Mouse (Mus musculus) kidney, embryonic 16.5 days (tissue): ENCODE data around the gene Impg1. TPM values are rescaled to one million over a fixed set of nuclear protein-coding genes. Genes with fewer than 3 reads are reported as not detected.
"Not testable (repeated sequence)": the region's sequence is repeated elsewhere in the genome, so short reads cannot be mapped to it uniquely, and the experiment has no call there.

Source experiments
- ATAC-seq: fragments of 200-750 bp; cut with Nextera tagmentation; 2 replicates; pipeline ENCODE4 v1.8.0; 2017; ENCODE audit warnings: moderate TSS enrichment; ENCODE audit not compliant: low FRiP score, low TSS enrichment
- H3K27ac ChIP-seq: fragments of 300-500 bp; sonication (generic); 2 replicates; pipeline ENCODE4 v1.5.1; 2014; ENCODE audit warnings: low read length
- H3K27me3 ChIP-seq: fragments of 300-500 bp; sonication (generic); 2 replicates; pipeline ENCODE4 v1.6.1; 2014; ENCODE audit warnings: low read length, control low read depth, mixed read lengths; ENCODE audit not compliant: insufficient read depth
- H3K36me3 ChIP-seq: fragments of 300-500 bp; sonication (generic); 2 replicates; pipeline ENCODE4 v1.6.1; 2014; ENCODE audit warnings: low read length, control low read depth, mixed read lengths; ENCODE audit not compliant: insufficient read depth
- H3K4me1 ChIP-seq: fragments of 300-500 bp; sonication (generic); 2 replicates; pipeline ENCODE4 v1.6.1; 2014; ENCODE audit warnings: low read length, control low read depth, mixed read lengths; ENCODE audit not compliant: insufficient read depth
- H3K4me2 ChIP-seq: fragments of 300-500 bp; sonication (generic); replicated peaks from 2 replicates; pipeline ENCODE4 v1.6.1; 2014; ENCODE audit warnings: low read depth, low read length
- H3K4me3 ChIP-seq: fragments of 300-500 bp; sonication (generic); 2 replicates; pipeline ENCODE4 v1.5.1; 2014; ENCODE audit warnings: mild to moderate bottlenecking, low read length
- H3K9ac ChIP-seq: fragments of 300-500 bp; sonication (generic); replicated peaks from 2 replicates; pipeline ENCODE4 v1.6.1; 2014; ENCODE audit warnings: low read length
- H3K9me3 ChIP-seq: fragments of 300-500 bp; sonication (generic); 2 replicates; pipeline ENCODE4 v1.6.1; 2016; ENCODE audit warnings: low read length, control low read depth
- WGBS: fragments of 180-500 bp; shearing (Covaris S2); extraction: QIAGEN DNeasy Blood & Tissue Kit; methylation state at CpG from one replicate; pipeline ENCODE4 v1.1.7; 2014; 5-methylcytosine and 5-hydroxymethylcytosine counted together
- polyA plus RNA-seq: library from polyadenylated mRNA; unstranded; fragments of >200 nt; fragmentation: Nextera tagmentation; extraction: Ambion mirVana; gene quantifications from 2 replicates; pipeline ENCODE4 v1.2.1, GENCODE M21; 2015

The Impg1 gene
- polyA plus RNA-seq, 1 experiment from 2014 or later = not detected

DNA sequence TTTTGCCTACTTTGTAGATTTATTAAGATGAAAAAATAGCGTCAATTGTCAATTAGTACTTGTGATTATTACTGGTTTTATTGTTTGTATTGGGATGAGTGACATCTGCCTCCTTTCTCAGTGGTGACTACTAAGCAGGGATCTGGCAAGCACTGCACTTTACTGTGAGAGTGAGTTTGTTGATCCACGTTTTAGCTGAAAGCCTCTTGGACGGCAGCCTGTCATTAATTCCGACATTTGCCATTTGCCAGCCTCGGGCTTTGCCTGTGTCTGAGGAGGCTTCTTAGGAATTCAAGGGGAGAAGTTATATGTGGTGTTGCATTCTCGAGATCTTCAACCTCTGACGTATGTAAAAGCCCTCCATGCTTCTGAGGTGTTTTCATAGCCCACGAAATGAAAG, 131.8 kb downstream of the Impg1 start:
- Histone ChIP-seq H3K9ac (no peak overlapping the region), H3K36me3 (no peaks in the 10 kb centered on the region), H3K4me1 (0 out of 2 replicates have a peak, but pooled peaks cover 6% of the 10 kb centered on the region), H3K9me3 (no peaks in the 10 kb centered on the region), H3K4me3 (peak overlapping the region; percentile 4; the same call in 1 of the 2 replicates), H3K4me2 (peak overlapping the region; percentile 34), H3K27ac (no peak overlapping the region), H3K27me3 (no peaks in the 10 kb centered on the region)
- WGBS = 27% methylated on average over 8 of the region's 8 CpGs
- ATAC-seq = no peak

- WGBS = 22% methylated on average over 14 of the region's 14 CpGs
- no peak overlapping the region; the same call in 1 of the 2 replicates for H3K9ac ChIP-seq
- ATAC-seq = peak; percentile 75; the same call in 1 of the 2 replicates
Measured at GRCm38 (mm10) chr9:80332153-80332552, 133.1 kb downstream of the Impg1 start.

DNA sequence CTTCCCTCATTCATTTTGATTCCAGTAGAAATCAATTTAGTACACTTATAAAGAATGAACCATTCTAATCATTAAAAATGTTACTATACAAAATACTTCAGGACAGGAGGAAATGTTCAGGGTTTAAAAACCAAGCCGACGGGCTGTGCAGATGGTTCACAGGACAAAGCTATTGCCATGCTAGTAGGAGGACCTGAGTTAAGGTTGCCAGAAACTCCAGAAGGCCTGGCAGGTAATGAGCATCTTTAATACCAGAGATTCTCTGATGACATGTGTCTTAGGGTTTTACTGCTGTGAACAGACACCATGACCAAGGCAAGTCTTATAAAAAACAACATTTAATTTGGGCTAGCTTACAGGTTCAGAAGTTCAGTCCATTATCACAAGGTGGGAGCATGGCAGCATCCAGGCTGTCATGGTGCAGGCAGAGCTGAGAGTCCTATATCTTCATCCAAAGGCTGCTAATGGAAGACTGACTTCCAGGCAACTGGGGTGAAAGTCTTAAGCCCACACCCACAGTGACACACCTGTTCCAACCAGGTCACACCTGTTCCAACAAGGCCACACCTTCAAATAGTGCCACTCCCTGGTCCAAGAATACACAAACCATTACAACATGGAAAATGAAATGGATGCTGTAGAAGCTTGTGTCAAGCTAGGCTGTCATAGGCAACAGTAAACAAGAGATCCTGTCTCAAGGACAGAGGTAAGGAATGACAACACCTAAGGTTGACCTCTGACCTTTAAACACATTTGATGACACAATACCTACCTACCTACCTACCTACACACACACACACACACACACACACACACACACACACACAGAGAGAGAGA, 144.0 kb downstream of the Impg1 start:
- not testable (repeated sequence) for H3K9ac ChIP-seq, H3K4me3 ChIP-seq, H3K27ac ChIP-seq, H3K36me3 ChIP-seq, H3K9me3 ChIP-seq, H3K27me3 ChIP-seq, H3K4me2 ChIP-seq, H3K4me1 ChIP-seq, ATAC-seq
- 100% methylated on average over 2 of the region's 2 CpGs for WGBS

More at GRCm38 (mm10) chr9:80332153-80332552, 133.1 kb downstream of the Impg1 start:
- H3K27me3 ChIP-seq = no peaks in the 10 kb centered on the region
- no peak overlapping the region for H3K27ac ChIP-seq
- 0 out of 2 replicates have a peak, but pooled peaks cover 6% of the 10 kb centered on the region for H3K4me1 ChIP-seq
- H3K4me2 ChIP-seq = peak overlapping the region; percentile 70
- H3K9me3 ChIP-seq = no peaks in the 10 kb centered on the region
- H3K4me3 ChIP-seq = peak overlapping the region; percentile 36
- H3K36me3 ChIP-seq = no peaks in the 10 kb centered on the region

DNA sequence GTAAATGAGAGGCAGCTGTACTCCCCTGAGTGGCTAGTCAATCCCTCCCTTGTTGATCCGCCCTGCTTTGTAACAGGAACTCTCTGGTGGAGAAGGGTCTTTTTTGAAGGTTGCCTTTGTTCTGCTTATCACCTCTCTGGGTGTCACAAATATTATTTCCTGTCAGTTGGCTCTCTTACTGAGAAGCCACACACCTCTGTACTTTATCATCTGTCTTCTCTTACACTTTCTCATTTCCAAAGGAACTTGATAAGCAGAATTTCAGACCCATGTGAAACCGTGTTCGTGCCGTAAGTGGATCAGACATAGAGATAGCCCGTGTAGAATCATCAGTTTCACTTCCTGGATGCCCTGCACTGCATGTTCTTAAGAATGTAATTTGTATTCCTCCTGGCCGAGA, 147.3 kb downstream of the Impg1 start:
- H3K9me3 ChIP-seq = no peaks in the 10 kb centered on the region
- ATAC-seq = no peak
- H3K27ac ChIP-seq = no peak overlapping the region
- no peak overlapping the region for H3K9ac ChIP-seq
- no peaks in the 10 kb centered on the region for H3K36me3 ChIP-seq
- H3K4me3 ChIP-seq = no peak overlapping the region
- no peaks in the 10 kb centered on the region for H3K27me3 ChIP-seq
- no peaks in the 10 kb centered on the region for H3K4me1 ChIP-seq
- WGBS = 89% methylated on average over 6 of the region's 6 CpGs
- H3K4me2 ChIP-seq = no peak overlapping the region

DNA sequence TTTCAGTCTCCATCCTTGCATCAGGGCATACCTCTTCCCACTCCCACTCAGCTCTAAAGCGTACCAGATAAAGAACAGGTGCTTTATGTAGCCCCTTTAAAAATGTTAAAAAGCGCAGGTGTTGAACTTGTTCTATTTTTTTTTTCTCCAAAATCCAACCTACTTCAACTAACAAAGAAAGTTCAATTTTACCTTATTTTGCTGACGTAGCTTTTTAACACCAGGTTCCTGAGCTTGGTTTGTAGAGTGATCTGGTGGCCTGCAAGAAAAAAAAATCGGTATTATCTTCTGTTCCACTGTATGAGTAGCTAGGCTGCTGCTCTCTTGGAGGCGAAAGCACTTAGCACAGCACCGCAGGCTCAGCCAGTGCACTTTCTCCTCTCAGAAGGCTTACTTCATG, 149.4 kb downstream of the Impg1 start:
- Histone ChIP-seq H3K27ac (no peak overlapping the region), H3K4me3 (no peak overlapping the region), H3K4me2 (no peak overlapping the region), H3K4me1 (no peaks in the 10 kb centered on the region), H3K9me3 (no peaks in the 10 kb centered on the region), H3K9ac (no peak overlapping the region), H3K27me3 (no peaks in the 10 kb centered on the region), H3K36me3 (no peaks in the 10 kb centered on the region)
- 93% methylated on average over 6 of the region's 6 CpGs for WGBS
- ATAC-seq = no peak

DNA sequence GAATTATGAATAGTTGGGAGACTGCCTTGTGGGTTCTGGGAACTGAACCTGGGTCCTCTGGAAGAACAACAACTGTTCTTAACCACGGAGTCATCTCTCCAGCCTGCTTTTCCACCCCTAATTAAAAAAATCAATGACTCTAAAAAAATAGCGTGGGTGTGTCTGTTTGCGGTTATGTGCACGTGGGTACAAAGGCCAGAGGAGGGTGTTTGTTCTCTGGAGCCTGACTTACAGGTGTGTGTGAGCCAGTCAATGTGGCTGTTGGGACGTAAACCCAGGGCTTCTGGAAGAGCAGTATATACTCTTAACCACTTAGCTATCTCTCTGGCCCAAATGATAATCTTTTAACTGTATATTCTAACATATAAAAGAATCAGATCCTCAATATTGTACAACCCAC, 151.7 kb downstream of the Impg1 start:
- H3K4me3 ChIP-seq = no peak overlapping the region
- ATAC-seq = no peak
- H3K36me3 ChIP-seq = 0 out of 2 replicates have a peak, but pooled peaks cover 2% of the 10 kb centered on the region
- H3K4me1 ChIP-seq = no peaks in the 10 kb centered on the region
- H3K9ac ChIP-seq = no peak overlapping the region
- H3K27ac ChIP-seq = no peak overlapping the region
- no peak overlapping the region for H3K4me2 ChIP-seq
- no peaks in the 10 kb centered on the region for H3K9me3 ChIP-seq
- H3K27me3 ChIP-seq = no peaks in the 10 kb centered on the region
- WGBS = 67% methylated on average over 5 of the region's 5 CpGs

DNA sequence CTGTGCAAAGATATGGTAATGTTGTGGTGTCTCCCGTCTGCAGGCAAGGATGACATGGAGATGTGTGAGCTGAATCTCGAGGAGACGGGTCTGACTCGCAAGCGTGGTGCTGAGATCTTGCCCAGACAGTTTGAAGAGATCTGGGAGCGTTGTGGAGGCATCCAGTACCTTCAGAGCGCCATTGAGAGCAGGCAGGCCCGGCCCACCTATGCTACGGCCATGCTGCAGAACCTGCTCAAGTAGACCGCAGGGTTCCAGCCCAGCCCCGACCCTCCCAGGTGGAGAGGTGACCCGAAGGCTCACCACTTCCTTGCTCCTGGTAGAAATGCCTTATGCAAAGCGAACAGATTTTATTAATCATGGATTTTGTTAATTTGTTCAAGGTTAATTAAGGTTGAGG, 157.7 kb downstream of the Impg1 start:
- Histone ChIP-seq H3K9ac (no peak overlapping the region), H3K4me1 (no peaks in the 10 kb centered on the region), H3K4me3 (no peak overlapping the region), H3K4me2 (no peak overlapping the region), H3K9me3 (no peaks in the 10 kb centered on the region), H3K27me3 (no peaks in the 10 kb centered on the region), H3K27ac (no peak overlapping the region), H3K36me3 (peaks cover 25% of the 10 kb centered on the region; the same call in 1 of the 2 replicates)
- WGBS = 87% methylated on average over 13 of the region's 13 CpGs
- ATAC-seq = no peak

GRCm38 (mm10) chr9:80306853-80307252, 158.4 kb downstream of the Impg1 start:
- Histone ChIP-seq H3K4me3 (no peak overlapping the region), H3K4me1 (no peaks in the 10 kb centered on the region), H3K27me3 (no peaks in the 10 kb centered on the region), H3K36me3 (peaks cover 26% of the 10 kb centered on the region; the same call in 1 of the 2 replicates), H3K9me3 (no peaks in the 10 kb centered on the region), H3K9ac (no peak overlapping the region), H3K4me2 (no peak overlapping the region), H3K27ac (no peak overlapping the region)
- ATAC-seq = no peak
- WGBS = 52% methylated on average over 11 of the region's 11 CpGs

- no peak overlapping the region for H3K27ac ChIP-seq
- no peak overlapping the region for H3K4me3 ChIP-seq
- no peak overlapping the region for H3K9ac ChIP-seq
- H3K36me3 ChIP-seq = peaks cover 26% of the 10 kb centered on the region; the same call in 1 of the 2 replicates
- H3K4me2 ChIP-seq = no peak overlapping the region
- H3K9me3 ChIP-seq = no peaks in the 10 kb centered on the region
- 93% methylated on average over 4 of the region's 4 CpGs for WGBS
- H3K27me3 ChIP-seq = no peaks in the 10 kb centered on the region
- H3K4me1 ChIP-seq = no peaks in the 10 kb centered on the region
- ATAC-seq = no peak
Measured at GRCm38 (mm10) chr9:80306390-80306789, 158.9 kb downstream of the Impg1 start.

DNA sequence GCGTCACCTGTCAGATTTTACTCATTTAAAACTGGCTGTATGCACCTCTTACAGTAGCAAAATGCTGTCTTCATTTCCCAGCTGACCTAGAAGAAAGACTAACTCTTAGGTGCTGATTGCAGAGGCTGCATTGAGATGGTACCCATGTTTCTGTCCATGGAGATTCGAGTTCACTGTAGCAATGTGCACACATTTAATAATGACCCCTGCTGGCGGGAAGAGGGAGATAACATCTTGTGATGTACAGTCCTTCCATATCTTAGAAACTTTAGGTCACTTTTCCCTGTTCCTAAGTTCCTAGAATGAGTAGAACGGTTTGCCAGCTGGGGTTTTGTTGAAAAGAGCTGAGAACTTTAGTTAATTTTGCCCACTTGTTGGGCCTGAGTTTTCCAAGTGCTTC, 161.8 kb downstream of the Impg1 start:
- Histone ChIP-seq H3K4me1 (no peaks in the 10 kb centered on the region), H3K9me3 (no peaks in the 10 kb centered on the region), H3K36me3 (peaks cover 30% of the 10 kb centered on the region; the same call in 1 of the 2 replicates), H3K27me3 (no peaks in the 10 kb centered on the region), H3K4me3 (no peak overlapping the region), H3K4me2 (no peak overlapping the region), H3K27ac (no peak overlapping the region), H3K9ac (no peak overlapping the region)
- WGBS = 70% methylated on average over 4 of the region's 4 CpGs
- no peak for ATAC-seq
